Mouse (Mus musculus) neural tube, embryonic 15.5 days (tissue): ENCODE results near the gene Ifi27l2b. TPM values are rescaled to one million over a fixed set of nuclear protein-coding genes. Genes with fewer than 3 reads are reported as not detected.
"Not testable (repeated sequence)": the region's sequence is repeated elsewhere in the genome, so short reads cannot be mapped to it uniquely, and the experiment has no call there.

Experiments used
- ATAC-seq: fragments of 200-750 bp; cut with Nextera tagmentation; 2 replicates; pipeline ENCODE4 v1.8.0; 2017; ENCODE audit warnings: mild to moderate bottlenecking, moderate TSS enrichment, moderate library complexity; ENCODE audit not compliant: low FRiP score
- H3K27ac ChIP-seq: fragments of 300-500 bp; sonication (generic); replicated peaks from 2 replicates; pipeline ENCODE4 v1.5.1; 2015; ENCODE audit warnings: mild to moderate bottlenecking, inconsistent platforms
- H3K27me3 ChIP-seq: fragments of 300-500 bp; sonication (generic); replicated peaks from 2 replicates; pipeline ENCODE4 v1.6.1; 2015; ENCODE audit warnings: inconsistent platforms
- H3K36me3 ChIP-seq: fragments of 300-500 bp; sonication (generic); 2 replicates; pipeline ENCODE4 v1.6.1; 2015; ENCODE audit warnings: inconsistent platforms
- H3K4me1 ChIP-seq: fragments of 300-500 bp; sonication (generic); 2 replicates; pipeline ENCODE4 v1.6.1; 2015; ENCODE audit warnings: inconsistent platforms
- H3K4me2 ChIP-seq: fragments of 300-500 bp; sonication (generic); 2 replicates; pipeline ENCODE4 v1.6.1; 2015; ENCODE audit warnings: inconsistent platforms, mild to moderate bottlenecking, moderate library complexity
- H3K4me3 ChIP-seq: fragments of 300-500 bp; sonication (generic); replicated peaks from 2 replicates; pipeline ENCODE4 v1.5.1; 2015; ENCODE audit warnings: mild to moderate bottlenecking, inconsistent platforms
- H3K9ac ChIP-seq: fragments of 300-500 bp; sonication (generic); replicated peaks from 2 replicates; pipeline ENCODE4 v1.6.1; 2015; ENCODE audit warnings: mild to moderate bottlenecking, inconsistent platforms
- H3K9me3 ChIP-seq: fragments of 300-500 bp; sonication (generic); replicated peaks from 2 replicates; pipeline ENCODE4 v1.6.1; 2016; ENCODE audit warnings: inconsistent platforms
- WGBS: fragments of 180-500 bp; shearing (Covaris S2); methylation state at CpG from one replicate; pipeline ENCODE4 v1.1.7; 2015; ENCODE audit warnings: mixed read lengths; 5-methylcytosine and 5-hydroxymethylcytosine counted together
- polyA plus RNA-seq: library from polyadenylated mRNA; unstranded; fragments of >200 nt; fragmentation: Nextera tagmentation; extraction: Ambion mirVana; gene quantifications from 2 replicates; pipeline ENCODE4 v1.2.1, GENCODE M21; 2015

Ifi27l2b gene
- 0.88 TPM in 1 of 2 replicates, not detected in the other for polyA plus RNA-seq

DNA sequence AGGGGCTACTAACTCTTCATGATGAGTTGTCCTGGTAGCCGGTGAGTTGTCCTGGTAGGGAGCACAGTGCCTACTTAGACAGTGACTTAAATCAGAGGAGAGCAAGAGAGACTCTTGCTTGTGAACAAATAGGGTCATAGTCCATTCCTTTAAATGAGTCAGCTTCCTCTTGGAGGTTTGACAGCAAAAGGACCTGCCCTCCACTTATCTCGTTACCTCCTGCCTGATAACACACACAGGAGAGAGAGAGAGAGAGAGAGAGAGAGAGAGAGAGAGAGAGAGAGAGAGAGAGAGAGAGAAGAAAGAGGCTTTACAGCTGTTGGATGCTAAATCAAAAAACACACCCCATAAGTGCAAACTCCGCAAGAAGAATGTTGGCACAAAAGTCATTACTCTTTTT is at the start of gene Ifi27l2b:
TSS of gene Ifi27l2b (minus strand) at position 84 of the 400 bp plus-strand sequence.
- Histone ChIP-seq H3K27ac (no peak within 1 kb of the TSS), H3K9ac (no peak within 1 kb of the TSS), H3K4me1 (no peaks in the 10 kb centered on the region), H3K36me3 (no peaks in the 10 kb centered on the region), H3K9me3 (no peaks in the 10 kb centered on the region), H3K27me3 (no peaks in the 10 kb centered on the region), H3K4me3 (no peak within 1 kb of the TSS), H3K4me2 (no peak within 1 kb of the TSS)
- WGBS: 76% methylated on average over 3 of the region's 3 CpGs
- no peak for ATAC-seq

DNA sequence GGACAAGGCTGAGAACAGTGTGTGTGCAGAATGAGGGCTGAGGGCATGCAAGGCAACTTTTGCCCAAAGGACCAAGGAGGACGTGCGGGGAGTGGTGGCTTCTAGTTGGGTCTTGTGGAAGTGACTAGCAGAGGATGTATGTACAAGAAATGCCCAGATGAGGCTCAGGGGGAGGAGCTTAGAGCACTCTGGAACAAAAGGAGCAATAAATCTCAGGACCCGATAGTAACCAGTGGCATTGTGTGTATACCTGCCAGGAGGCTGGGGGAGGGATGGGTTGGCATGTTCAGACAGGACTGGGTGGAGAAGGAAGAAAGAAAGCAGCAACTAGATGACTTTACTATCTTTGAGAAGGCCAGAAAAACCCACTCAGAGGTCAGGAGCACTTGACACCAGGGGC is 47.4 kb upstream of the Ifi27l2b start:
- H3K27me3 ChIP-seq: no peaks in the 10 kb centered on the region
- H3K4me1 ChIP-seq: no peaks in the 10 kb centered on the region
- WGBS: 66% methylated on average over 3 of the region's 3 CpGs
- H3K4me2 ChIP-seq: no peak overlapping the region
- no peak overlapping the region for H3K9ac ChIP-seq
- H3K27ac ChIP-seq: no peak overlapping the region
- H3K9me3 ChIP-seq: no peaks in the 10 kb centered on the region
- no peak for ATAC-seq
- no peak overlapping the region for H3K4me3 ChIP-seq
- no peaks in the 10 kb centered on the region for H3K36me3 ChIP-seq

DNA sequence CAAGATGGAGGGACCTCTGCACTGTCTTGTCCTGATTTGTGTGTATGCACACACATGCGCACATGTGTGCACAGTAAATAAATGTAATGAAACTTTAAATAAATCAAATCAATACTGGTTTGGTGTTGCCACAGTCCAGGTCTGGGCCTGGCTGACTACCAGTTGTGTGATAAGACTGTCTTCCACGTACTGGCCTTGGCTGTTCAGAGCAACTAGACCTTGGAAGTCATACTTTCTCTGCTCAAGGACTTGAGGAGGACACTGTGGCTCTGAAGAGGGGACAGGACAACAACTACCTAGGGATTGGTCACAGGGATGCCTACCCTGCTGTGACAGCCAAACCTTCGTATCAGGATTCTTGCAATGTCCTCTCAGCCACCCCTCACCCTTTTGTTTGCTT is 46.3 kb upstream of the Ifi27l2b start:
- H3K9ac ChIP-seq: no peak overlapping the region
- H3K27me3 ChIP-seq: no peaks in the 10 kb centered on the region
- no peak for ATAC-seq
- no peaks in the 10 kb centered on the region for H3K36me3 ChIP-seq
- H3K9me3 ChIP-seq: no peaks in the 10 kb centered on the region
- no peak overlapping the region for H3K4me2 ChIP-seq
- 76% methylated on average over 3 of the region's 3 CpGs for WGBS
- no peak overlapping the region for H3K27ac ChIP-seq
- H3K4me3 ChIP-seq: no peak overlapping the region
- no peaks in the 10 kb centered on the region for H3K4me1 ChIP-seq

DNA sequence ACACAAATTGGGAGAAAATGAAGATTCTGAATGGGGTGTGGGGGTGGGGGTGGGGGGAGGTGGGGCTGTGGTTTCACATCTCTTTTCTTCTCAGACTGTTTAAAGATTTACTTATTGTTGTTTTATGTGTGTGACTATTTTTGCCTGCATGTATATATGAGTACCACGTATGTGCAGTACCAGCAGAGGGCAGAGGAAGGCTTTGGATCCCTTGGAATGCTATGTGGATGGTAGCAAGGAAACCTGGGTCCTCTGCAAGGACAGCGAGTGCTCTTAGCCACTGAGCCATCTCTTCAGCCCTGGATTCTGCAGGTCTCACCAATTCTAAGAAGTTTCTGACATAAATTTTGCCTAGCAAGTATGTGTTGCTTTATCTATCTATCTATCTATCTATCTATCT is 42.2 kb upstream of the Ifi27l2b start:
- WGBS: 74% methylated on average over 2 of the region's 2 CpGs
- ATAC-seq: no peak
- no peaks in the 10 kb centered on the region for H3K9me3 ChIP-seq

DNA sequence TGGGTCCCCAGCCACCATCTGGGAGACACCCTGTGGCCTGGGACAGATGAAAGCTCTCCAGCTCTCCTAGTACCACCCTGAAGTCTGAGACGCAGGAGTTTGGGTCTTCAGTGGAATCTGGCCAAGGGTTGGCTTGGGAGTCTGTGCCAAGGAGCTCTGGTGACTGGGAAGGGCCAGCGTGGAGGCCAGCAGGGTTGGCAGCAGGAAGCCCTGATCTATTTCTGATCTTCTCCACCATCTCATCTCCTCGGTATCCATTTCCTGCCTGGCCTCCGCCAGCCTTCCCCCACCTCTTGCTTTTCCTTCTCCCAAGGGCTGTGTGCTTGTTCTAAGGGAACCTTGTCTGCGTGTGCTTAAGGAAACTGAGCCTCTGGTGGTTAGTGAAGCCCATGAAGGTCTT is 41.7 kb upstream of the Ifi27l2b start:
- Histone ChIP-seq H3K9ac (no peak overlapping the region), H3K36me3 (no peaks in the 10 kb centered on the region), H3K27ac (no peak overlapping the region), H3K4me2 (no peak overlapping the region), H3K9me3 (no peaks in the 10 kb centered on the region), H3K27me3 (no peaks in the 10 kb centered on the region), H3K4me1 (no peaks in the 10 kb centered on the region), H3K4me3 (no peak overlapping the region)
- no peak for ATAC-seq
- 79% methylated on average over 5 of the region's 5 CpGs for WGBS

More for the DNA sequence above, 42.2 kb upstream of the Ifi27l2b start:
- Histone ChIP-seq H3K27me3 (no peaks in the 10 kb centered on the region), H3K36me3 (no peaks in the 10 kb centered on the region), H3K4me1 (no peaks in the 10 kb centered on the region), H3K4me2 (no peak overlapping the region), H3K4me3 (no peak overlapping the region), H3K9ac (no peak overlapping the region), H3K27ac (no peak overlapping the region)

DNA sequence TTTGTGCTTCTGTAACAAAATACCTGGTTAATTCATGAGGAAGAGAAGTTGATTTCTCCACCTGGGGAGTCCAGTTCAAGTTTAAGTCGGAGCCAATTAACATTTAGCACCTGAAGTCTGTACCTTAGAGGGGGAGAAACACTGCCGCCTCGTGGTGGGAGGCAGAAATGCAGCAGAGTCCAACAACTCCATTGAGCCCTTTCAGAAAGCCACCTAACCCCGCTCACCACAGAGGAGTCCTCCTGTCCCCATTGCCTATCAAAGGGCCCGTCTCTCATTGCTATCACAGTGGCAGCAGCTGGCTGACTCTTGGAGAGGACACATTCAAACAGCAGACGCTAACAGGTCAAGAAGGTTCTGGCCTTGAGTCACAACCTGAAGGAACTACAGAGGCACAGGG is 37.5 kb upstream of the Ifi27l2b start:
- Histone ChIP-seq H3K4me1 (no peaks in the 10 kb centered on the region), H3K9ac (no peak overlapping the region), H3K9me3 (no peaks in the 10 kb centered on the region), H3K36me3 (no peaks in the 10 kb centered on the region), H3K27me3 (no peaks in the 10 kb centered on the region), H3K4me2 (no peak overlapping the region), H3K27ac (no peak overlapping the region), H3K4me3 (no peak overlapping the region)
- 27% methylated on average over 6 of the region's 6 CpGs for WGBS
- ATAC-seq: no peak

DNA sequence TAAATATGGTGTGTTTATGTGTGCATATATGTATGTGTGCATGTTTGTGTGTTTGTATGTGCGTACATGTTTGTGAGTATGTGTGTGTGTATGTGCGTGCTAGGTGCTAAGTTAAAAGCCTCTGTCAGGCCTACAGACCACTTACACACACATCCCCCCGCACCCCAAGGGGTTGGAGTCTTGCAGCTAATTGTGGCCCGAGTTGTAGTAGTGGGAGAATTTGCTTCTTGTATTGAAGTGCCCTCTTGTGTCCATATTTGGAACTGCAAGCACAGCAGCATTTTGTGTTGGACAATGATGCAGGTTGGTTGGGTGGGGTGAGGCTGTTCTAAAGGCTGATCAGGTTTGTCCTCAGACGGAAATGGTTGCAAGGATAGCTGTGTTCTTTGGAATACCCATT is 35.7 kb upstream of the Ifi27l2b start:
- no peak overlapping the region for H3K27ac ChIP-seq
- 48% methylated on average over 5 of the region's 5 CpGs for WGBS
- no peak overlapping the region for H3K4me3 ChIP-seq
- no peak overlapping the region for H3K9ac ChIP-seq
- no peaks in the 10 kb centered on the region for H3K36me3 ChIP-seq
- ATAC-seq: no peak
- H3K27me3 ChIP-seq: no peaks in the 10 kb centered on the region
- no peaks in the 10 kb centered on the region for H3K4me1 ChIP-seq
- H3K9me3 ChIP-seq: no peaks in the 10 kb centered on the region
- H3K4me2 ChIP-seq: no peak overlapping the region

DNA sequence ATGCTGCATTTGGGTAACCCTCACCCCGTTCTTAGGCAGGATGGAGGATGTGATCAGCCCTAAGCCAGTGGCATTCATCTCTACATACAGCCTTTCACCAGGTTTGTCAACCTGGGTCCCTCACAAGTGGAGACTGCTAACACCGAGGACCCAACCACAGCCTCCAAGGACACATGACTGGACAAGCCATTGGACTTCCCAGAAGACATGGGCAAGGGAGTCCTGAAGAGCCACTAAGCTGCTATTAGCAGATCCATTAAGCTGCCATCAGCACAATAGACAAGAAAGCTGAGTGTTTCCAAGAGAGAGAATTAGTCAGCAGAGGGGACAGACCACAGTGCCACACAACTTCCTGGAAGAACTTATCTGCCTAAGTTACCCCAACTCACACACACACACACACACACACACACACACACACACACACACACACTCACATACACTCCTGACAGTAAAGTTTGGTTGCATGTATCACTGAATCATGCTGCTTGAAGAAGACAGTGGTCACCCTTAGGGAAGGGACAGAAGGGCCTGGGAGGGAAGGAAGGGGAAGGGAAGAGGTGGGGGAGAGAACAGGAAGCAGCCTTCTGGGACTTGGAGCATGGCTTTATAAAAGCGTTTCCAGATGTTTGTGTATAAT is 34.2 kb upstream of the Ifi27l2b start:
- Histone ChIP-seq H3K9me3 (no peaks in the 10 kb centered on the region), H3K27me3 (no peaks in the 10 kb centered on the region), H3K27ac (no peak overlapping the region), H3K4me3 (no peak overlapping the region), H3K9ac (no peak overlapping the region), H3K4me2 (no peak overlapping the region), H3K36me3 (no peaks in the 10 kb centered on the region), H3K4me1 (no peaks in the 10 kb centered on the region)
- no peak for ATAC-seq
- WGBS: 80% methylated on average over 3 of the region's 3 CpGs

DNA sequence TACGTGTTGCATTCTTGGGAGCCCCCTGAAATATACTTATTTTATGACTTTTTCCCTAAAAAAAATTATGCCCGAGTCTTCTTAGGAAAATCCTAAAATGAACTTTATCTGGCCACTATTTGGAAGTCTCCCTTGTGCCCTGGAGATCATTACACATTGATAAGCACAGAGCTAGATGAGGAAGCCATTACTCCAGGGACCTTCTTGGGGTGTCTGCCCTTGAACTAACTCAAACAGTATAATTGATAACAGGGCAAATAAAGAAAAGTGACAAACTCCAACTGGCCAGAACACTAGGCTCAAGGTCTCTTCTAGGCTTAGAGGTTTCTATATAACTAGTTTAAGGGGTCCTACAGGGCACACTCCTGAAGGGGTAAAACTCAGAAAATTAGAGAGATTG is 30.7 kb upstream of the Ifi27l2b start:
- Histone ChIP-seq H3K9me3 (no peaks in the 10 kb centered on the region), H3K4me2 (no peak overlapping the region), H3K9ac (no peak overlapping the region), H3K27me3 (no peaks in the 10 kb centered on the region), H3K4me1 (no peaks in the 10 kb centered on the region), H3K4me3 (no peak overlapping the region), H3K36me3 (no peaks in the 10 kb centered on the region), H3K27ac (no peak overlapping the region)
- WGBS: 73% methylated on average over 2 of the region's 2 CpGs
- no peak for ATAC-seq

DNA sequence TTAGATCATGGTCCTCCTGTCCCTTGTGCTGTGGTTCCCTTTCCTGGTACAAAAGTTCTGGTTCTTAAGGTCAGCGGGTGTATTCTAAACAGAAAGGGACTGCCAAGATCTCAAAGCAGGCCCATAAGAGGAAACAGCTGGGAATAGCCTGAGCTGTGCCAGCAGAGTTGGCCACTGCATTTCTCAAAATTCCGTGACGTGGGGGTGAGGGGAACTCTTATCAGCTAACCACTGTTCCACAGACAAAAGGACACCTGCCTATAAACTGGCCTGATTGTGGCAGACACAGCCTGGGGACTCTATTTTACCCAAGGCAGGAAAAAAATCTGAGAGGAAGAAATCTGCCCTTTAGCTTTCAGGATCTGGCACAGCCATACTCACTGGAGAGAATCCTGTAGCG is 30.3 kb upstream of the Ifi27l2b start:
- Histone ChIP-seq H3K4me1 (no peaks in the 10 kb centered on the region), H3K36me3 (no peaks in the 10 kb centered on the region), H3K4me3 (no peak overlapping the region), H3K9ac (no peak overlapping the region), H3K27me3 (no peaks in the 10 kb centered on the region), H3K27ac (no peak overlapping the region), H3K9me3 (no peaks in the 10 kb centered on the region), H3K4me2 (no peak overlapping the region)
- no peak for ATAC-seq
- WGBS: 73% methylated on average over 4 of the region's 4 CpGs

DNA sequence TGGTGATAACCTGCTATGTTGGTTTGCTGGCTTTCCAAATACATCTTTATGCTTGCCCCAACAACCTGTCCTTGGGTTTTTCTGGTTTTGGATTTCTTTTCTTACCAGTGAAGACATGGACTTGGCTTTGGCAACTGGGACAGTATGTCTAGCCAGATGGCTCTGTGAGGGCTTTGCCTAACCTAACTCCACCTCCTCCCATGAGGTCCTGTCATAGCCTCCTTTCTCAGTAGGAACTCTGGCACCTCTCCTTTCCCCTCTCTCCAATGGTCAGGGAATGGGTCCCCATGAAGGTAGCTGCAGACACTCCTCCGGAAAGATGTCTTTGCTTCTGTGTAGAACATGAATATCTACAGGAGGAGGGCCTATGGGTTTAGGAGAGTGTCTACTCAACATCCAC is 29.7 kb upstream of the Ifi27l2b start:
- H3K4me1 ChIP-seq: no peaks in the 10 kb centered on the region
- no peaks in the 10 kb centered on the region for H3K27me3 ChIP-seq
- no peaks in the 10 kb centered on the region for H3K9me3 ChIP-seq
- no peak for ATAC-seq
- no peak overlapping the region for H3K27ac ChIP-seq
- H3K9ac ChIP-seq: no peak overlapping the region
- H3K4me2 ChIP-seq: no peak overlapping the region
- 93% methylated on average over 1 of the region's 1 CpGs for WGBS
- H3K36me3 ChIP-seq: no peaks in the 10 kb centered on the region
- no peak overlapping the region for H3K4me3 ChIP-seq

DNA sequence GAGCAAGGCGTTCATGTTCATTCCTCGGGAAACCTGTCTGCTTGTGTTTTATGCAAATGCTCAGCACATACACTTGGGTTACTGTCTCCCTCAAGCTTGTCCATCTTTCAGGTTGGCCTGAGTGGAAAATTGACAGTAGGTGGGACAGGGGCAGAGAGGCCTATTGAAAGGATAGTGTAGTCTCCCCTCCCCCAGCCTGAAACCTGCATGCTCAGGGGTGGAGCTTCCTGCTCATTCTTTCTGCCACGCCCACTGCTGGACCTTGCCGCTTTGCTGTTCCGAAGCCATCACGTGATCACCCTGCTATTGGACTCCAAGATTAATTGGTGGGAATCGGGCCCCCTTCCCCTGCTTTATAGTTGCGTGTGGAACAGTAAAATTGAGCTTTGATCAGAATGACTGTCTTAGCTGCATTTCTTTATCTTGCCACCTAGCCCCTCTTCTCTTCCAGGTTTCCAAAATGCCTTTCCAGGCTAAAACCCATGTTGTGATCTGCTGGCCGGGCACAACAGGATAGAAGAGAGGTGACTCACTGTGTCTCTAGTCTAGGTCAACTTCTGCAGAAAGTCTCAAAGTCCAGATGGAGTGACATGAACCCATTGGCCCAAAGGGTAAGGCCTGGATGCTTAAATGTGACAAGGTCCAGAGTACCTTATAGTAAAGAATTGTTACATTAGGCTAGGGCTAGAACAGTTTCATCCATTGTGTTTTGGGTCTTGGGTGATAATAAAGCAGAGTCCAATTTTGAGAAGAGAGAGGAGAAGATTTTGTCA is 27.4 kb upstream of the Ifi27l2b start:
- WGBS: 58% methylated on average over 9 of the region's 9 CpGs

More for the DNA sequence above, 27.4 kb upstream of the Ifi27l2b start:
- H3K4me2 ChIP-seq, H3K4me3 ChIP-seq, H3K9ac ChIP-seq, H3K9me3 ChIP-seq, H3K4me1 ChIP-seq, H3K27ac ChIP-seq, ATAC-seq, H3K36me3 ChIP-seq, H3K27me3 ChIP-seq: not testable (repeated sequence)
